Mouse (Mus musculus) ES-Bruce4 (cell line): ENCODE results near the gene Spata16. TPM values are rescaled to one million over a fixed set of nuclear protein-coding genes. Genes with fewer than 3 reads are reported as not detected.

Experiments used
- H3K27ac ChIP-seq: 2 replicates; pipeline ENCODE4 v1.5.1; 2012; ENCODE audit warnings: low read length, inconsistent platforms; ENCODE audit not compliant: insufficient read depth
- H3K27me3 ChIP-seq: 2 replicates; pipeline ENCODE4 v1.6.1; 2012; ENCODE audit warnings: mild to moderate bottlenecking, low read length, inconsistent platforms; ENCODE audit not compliant: control insufficient read depth, poor library complexity, insufficient read depth, severe bottlenecking
- H3K36me3 ChIP-seq: 2 replicates; pipeline ENCODE4 v1.6.1; 2012; ENCODE audit warnings: inconsistent platforms, mild to moderate bottlenecking, low read length, moderate library complexity; ENCODE audit not compliant: control insufficient read depth, poor library complexity, insufficient read depth, severe bottlenecking
- H3K4me1 ChIP-seq: one replicate; pipeline ENCODE4 v1.8.1; 2011; ENCODE audit warnings: low read length; ENCODE audit not compliant: control insufficient read depth, insufficient read depth
- H3K4me3 ChIP-seq: 2 replicates; pipeline ENCODE4 v1.5.1; 2011; ENCODE audit warnings: low read depth, mild to moderate bottlenecking, low read length
- H3K9ac ChIP-seq: 2 replicates; pipeline ENCODE4 v1.6.1; 2012; ENCODE audit warnings: low read depth, mild to moderate bottlenecking, inconsistent platforms; ENCODE audit not compliant: poor library complexity, severe bottlenecking
- H3K9me3 ChIP-seq: replicated peaks from 2 replicates; pipeline ENCODE4 v1.6.1; 2012; ENCODE audit warnings: mild to moderate bottlenecking, low read length, inconsistent platforms; ENCODE audit not compliant: control insufficient read depth, poor library complexity, insufficient read depth, severe bottlenecking
- CTCF ChIP-seq: IDR thresholded peaks from one replicate; pipeline ENCODE4 v1.8.1; 2011; ENCODE audit warnings: low read depth, low read length
- EP300 ChIP-seq: IDR thresholded peaks from 2 replicates; pipeline ENCODE4 v1.6.1; 2011; ENCODE audit warnings: low read depth, low read length; ENCODE audit not compliant: insufficient read depth
- POLR2A ChIP-seq: IDR thresholded peaks from one replicate; pipeline ENCODE4 v1.8.1; 2011; ENCODE audit warnings: low read length; ENCODE audit not compliant: insufficient read depth
- polyA plus RNA-seq: library from polyadenylated mRNA; stranded (reverse); fragments of >200 nt; gene quantifications from 2 replicates; pipeline ENCODE4 v1.2.4, GENCODE M21; 2011; ENCODE audit warnings: low read depth; ENCODE audit not compliant: missing spikeins, insufficient read depth, insufficient read length

The Spata16 gene
- polyA plus RNA-seq, 1 experiment = not detected

DNA sequence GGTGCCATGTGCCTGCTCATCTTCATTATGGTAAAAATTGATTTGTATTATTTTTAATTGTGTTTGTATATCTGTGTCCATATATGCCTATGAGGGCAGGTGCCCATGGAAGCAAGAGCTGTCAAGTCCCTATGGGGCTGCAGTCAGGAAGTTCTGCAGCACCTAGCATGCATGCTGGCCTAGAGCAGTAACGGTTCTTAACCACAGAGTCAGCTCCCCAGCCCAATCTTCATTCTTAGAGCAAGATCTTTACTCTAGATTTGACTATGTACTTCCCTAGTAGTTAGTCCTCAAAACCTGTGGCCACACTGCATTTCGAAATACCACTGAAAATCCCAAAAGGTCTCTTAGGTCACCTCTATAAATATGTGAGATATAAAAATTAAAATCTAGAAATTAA lies 113.1 kb downstream of the Spata16 start:
- no peaks in the 10 kb centered on the region for H3K4me1 ChIP-seq
- no peaks in the 10 kb centered on the region for H3K9me3 ChIP-seq
- no peaks in the 10 kb centered on the region for H3K27me3 ChIP-seq
- H3K27ac ChIP-seq = no peak overlapping the region
- TF ChIP-seq POLR2A (no peak), EP300 (no peak), CTCF (no peak)
- no peaks in the 10 kb centered on the region for H3K36me3 ChIP-seq
- H3K9ac ChIP-seq = no peak overlapping the region
- no peak overlapping the region for H3K4me3 ChIP-seq

DNA sequence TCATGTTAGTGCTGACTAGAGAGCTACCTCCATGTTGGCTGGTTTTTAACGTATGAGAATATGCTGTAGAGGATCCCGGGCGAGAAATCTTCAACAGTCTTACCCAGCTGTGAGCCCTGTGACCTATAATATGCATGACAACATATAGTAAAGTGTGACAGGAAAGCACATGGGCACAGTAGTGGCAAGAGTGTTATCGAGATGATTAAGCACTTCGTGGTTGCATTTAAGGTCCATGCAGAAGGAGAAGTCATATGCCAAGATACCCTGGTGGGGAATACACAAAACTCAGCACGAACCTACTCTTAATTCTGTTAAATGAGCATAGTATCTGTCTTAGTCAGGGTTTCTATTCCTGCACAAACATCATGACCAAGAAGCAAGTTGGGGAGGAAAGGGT lies 115.0 kb downstream of the Spata16 start:
- H3K9ac ChIP-seq = no peak overlapping the region
- no peaks in the 10 kb centered on the region for H3K9me3 ChIP-seq
- no peaks in the 10 kb centered on the region for H3K27me3 ChIP-seq
- no peaks in the 10 kb centered on the region for H3K4me1 ChIP-seq
- TF ChIP-seq EP300 (no peak), CTCF (no peak), POLR2A (no peak)
- H3K36me3 ChIP-seq = no peaks in the 10 kb centered on the region
- no peak overlapping the region for H3K27ac ChIP-seq
- H3K4me3 ChIP-seq = no peak overlapping the region

DNA sequence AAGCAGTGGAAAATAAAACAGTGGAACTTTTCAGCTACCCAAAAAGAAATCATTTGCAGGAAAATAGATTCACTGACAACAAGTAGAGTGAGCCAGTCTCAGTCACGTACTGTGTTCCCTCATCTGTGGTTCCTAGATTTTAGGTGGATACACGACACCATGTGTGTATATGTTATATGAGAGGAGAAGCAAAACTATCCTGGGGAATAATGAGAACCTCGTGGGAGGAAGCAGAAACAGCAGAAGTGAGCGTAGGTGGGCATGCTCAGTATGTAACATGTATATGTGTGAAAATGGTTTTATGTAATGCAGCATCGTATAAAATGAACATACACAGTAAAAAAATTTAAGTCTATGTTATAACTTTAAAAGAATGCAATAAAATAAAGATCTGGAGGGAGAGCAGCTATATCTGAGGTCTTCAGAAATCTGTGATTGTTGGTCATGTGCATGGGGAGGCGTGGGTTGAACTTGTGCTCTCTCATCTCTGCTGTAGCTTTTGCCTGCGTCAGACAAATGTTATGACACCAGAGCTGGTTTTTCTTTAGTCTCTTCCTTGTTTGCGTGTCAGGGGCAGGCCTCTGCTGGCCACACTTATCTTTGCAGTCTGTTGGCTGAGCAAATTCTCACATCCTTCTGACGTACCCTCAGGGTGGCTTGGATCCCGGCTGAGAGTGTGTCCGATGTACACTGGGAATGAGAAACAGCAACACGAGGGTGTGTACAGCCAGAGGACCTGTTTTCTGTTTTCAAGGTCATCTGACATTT lies 156.1 kb downstream of the Spata16 start:
- no peak for TF ChIP-seq CTCF
- TF ChIP-seq EP300 = no peak
- TF ChIP-seq POLR2A = no peak
- no peaks in the 10 kb centered on the region for H3K4me1 ChIP-seq
- no peak overlapping the region for H3K9ac ChIP-seq
- H3K27me3 ChIP-seq = no peaks in the 10 kb centered on the region
- no peak overlapping the region for H3K27ac ChIP-seq
- H3K4me3 ChIP-seq = no peak overlapping the region
- H3K36me3 ChIP-seq = no peaks in the 10 kb centered on the region
- no peaks in the 10 kb centered on the region for H3K9me3 ChIP-seq

DNA sequence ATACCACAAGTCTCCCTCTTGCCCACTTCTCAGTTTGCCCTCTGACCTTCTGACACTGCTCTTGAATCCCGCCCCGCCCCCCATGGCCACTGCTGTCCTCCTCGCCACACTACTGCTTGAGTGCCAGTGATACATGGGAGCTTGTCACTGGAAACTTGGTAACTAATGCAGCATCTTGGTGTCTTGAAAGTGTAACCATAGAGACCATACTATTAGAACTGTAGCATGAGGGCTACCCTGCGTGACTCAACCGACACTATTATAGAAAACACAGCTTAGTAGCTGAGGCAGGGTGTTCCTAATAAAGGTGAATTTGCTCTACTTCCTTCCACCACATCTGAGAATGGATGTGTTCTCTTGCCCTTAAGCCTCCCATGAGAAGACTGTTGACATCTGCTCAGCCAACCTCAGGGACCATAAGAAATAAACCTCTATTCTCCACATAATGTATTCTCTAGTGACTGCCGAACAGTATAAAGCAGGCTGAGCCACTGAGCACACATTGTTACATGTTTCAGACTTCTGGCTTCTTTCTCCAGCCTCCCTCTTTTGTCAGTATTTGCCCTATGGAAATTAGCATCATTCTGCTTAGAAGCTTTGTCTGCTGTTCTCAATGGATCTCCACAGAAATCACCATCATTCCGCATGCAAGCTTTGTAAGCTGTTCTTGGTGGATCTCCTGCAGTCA lies 158.6 kb downstream of the Spata16 start:
- Histone ChIP-seq H3K4me3 (no peak overlapping the region), H3K4me1 (no peaks in the 10 kb centered on the region), H3K9ac (no peak overlapping the region), H3K36me3 (no peaks in the 10 kb centered on the region), H3K27me3 (no peaks in the 10 kb centered on the region), H3K27ac (no peak overlapping the region), H3K9me3 (no peaks in the 10 kb centered on the region)
- no peak for TF ChIP-seq POLR2A
- TF ChIP-seq CTCF = no peak
- no peak for TF ChIP-seq EP300

DNA sequence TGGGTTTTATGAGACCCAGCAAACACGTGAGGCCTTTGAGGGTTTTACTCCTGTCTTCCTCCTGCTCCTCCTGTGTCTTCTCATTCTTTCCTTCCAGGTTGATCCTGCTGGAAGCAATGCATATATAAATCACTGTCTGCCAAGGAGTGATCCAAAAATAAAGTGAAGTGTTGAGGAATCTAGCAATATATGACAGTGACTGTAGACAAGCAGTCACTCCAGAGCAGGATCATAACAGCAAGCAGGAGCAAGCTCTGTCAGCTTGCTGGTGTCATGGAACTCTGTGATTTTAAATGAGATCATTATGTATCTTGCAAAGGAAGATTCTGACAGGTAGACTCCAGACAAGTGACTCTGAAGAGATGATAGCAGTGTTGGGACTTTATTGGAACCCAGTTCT lies 159.5 kb downstream of the Spata16 start:
- no peaks in the 10 kb centered on the region for H3K9me3 ChIP-seq
- H3K4me3 ChIP-seq = no peak overlapping the region
- no peaks in the 10 kb centered on the region for H3K36me3 ChIP-seq
- H3K27me3 ChIP-seq = no peaks in the 10 kb centered on the region
- no peak overlapping the region for H3K27ac ChIP-seq
- no peak for TF ChIP-seq POLR2A
- no peak overlapping the region for H3K9ac ChIP-seq
- no peaks in the 10 kb centered on the region for H3K4me1 ChIP-seq

DNA sequence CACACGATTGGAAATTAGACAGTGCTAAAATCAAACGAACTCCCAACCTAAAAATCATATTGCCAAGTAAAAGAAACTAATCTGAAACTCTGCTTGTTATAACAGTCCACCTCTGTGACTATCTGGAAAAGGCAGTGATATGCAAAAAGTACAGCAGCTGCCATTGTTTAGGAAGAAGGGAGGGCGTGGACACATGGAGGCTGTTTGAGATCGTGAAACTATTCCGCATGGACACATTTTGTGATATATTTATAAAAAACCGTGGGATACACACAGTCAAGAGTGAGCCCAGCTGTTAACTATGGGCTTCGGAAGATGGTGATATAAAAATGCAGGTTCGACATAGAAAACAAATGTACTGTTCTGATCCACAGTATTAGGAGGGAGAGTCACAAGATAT lies 176.9 kb downstream of the Spata16 start:
- Histone ChIP-seq H3K27ac (no peak overlapping the region), H3K9ac (no peak overlapping the region), H3K4me3 (no peak overlapping the region), H3K27me3 (no peaks in the 10 kb centered on the region; the same call in 1 of the 2 replicates), H3K36me3 (no peaks in the 10 kb centered on the region), H3K9me3 (no peaks in the 10 kb centered on the region), H3K4me1 (no peaks in the 10 kb centered on the region)
- TF ChIP-seq EP300 = no peak
- TF ChIP-seq CTCF = no peak
- TF ChIP-seq POLR2A = no peak
